Mouse (Mus musculus) cortical plate, adult 2 months (tissue): ENCODE results near the gene Traf2.

Source experiments
- CTCF ChIP-seq: fragments of 200-500 bp; IDR thresholded peaks from 2 replicates; pipeline ENCODE4 v1.5.1; 2011; ENCODE audit warnings: mild to moderate bottlenecking, control low read depth, low read length; ENCODE audit not compliant: insufficient read depth; ENCODE audit errors: extremely low read depth
- POLR2A ChIP-seq: fragments of 200-500 bp; IDR thresholded peaks from 2 replicates; pipeline ENCODE4 v1.6.1; 2011; ENCODE audit warnings: mild to moderate bottlenecking, low read length, control low read depth; ENCODE audit not compliant: insufficient read depth; ENCODE audit errors: extremely low read depth

DNA sequence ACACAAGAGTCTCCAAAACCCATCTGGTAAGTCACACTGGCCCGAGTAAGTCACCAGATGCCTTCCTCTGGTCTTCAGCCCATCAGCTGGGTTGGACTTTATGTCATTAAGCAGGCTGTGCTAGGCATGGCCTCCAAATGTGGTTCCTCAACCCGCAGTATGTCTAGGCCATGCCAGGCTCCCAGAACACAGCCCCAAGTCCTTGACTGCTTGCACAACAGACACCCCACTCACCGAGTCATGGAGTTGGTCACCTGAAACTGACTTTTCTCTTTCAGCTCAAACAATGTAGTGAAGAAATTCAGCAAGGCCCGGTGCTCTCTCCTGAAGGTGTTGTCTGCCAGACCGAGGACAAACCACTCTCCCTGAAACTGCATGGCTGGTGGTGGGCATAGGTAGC lies 53.8 kb downstream of the Traf2 start:
- TF ChIP-seq POLR2A (no peak), CTCF (no peak)
